22 mouse cellular contexts compared by ENCODE assay signal in the genomic region with DNA sequence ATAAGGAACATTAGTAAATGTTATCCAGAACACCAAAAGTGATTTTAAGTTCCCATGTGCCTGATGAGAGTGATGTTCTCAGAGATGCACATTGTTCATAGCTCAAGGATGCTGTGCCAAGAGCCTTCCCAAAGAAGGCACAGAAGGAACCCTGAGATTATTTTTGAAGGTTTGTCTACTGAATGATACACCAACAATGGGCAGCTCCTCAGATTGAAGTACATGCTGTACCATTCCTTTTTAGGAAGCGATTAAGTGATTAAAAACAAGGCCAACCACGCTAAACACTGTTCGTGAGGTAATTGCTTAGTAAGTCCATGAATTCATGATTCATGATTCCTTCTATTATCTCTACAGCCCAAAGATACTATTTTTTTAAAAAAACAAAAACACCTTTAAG. TPM values are rescaled to one million over a fixed set of nuclear protein-coding genes. Genes with fewer than 3 reads are reported as not detected.
A peak's percentile ranks its signal among the peaks of the same experiment; 100 is the strongest.
DNase-seq lines count a peak whose midpoint lies in the region; ATAC-seq and TF ChIP-seq lines count a peak whose summit lies in the region.
"Had no signal": no experiment of that assay in that cellular context is flagged by ENCODE, and none has a peak within 500 bp of the region (broad histone marks: within the 10 kb centered on the region; RNA-seq: fewer than 3 reads in every experiment).

No protein-coding gene starts in this region.

- no peak overlapping the region for H3K4me3 ChIP-seq in midbrain, embryonic 11.5 days (ENCODE audit: low read depth, low read length)
- no peak overlapping the region for H3K4me3 ChIP-seq in midbrain, embryonic 16.5 days (ENCODE audit: low read depth, low read length)
- no peak overlapping the region for H3K4me3 ChIP-seq in testis, adult 2 months (ENCODE audit: control insufficient read depth, low read depth, low read length)
- no peak overlapping the region for H3K4me3 ChIP-seq in kidney, embryonic 14.5 days (ENCODE audit: low read length)

- ATAC-seq in midbrain, embryonic 11.5 days (ENCODE audit: low FRiP score) = no peak
- no peak for ATAC-seq in midbrain, embryonic 16.5 days
- ATAC-seq in kidney, embryonic 14.5 days (ENCODE audit: low FRiP score, low TSS enrichment) = no peak
- ATAC-seq: activated CD4-positive, CD25-positive, alpha-beta regulatory T cell, adult 4 months; CD4-positive, CD25-positive, alpha-beta regulatory T cell, adult 4 months; Patski had no signal

- no peak overlapping the region for H3K4me2 ChIP-seq in midbrain, embryonic 11.5 days
- H3K4me2 ChIP-seq in midbrain, embryonic 16.5 days (ENCODE audit: low read length) = no peak overlapping the region
- no peak overlapping the region for H3K4me2 ChIP-seq in kidney, embryonic 14.5 days (replicated peaks; ENCODE audit: low read depth, low read length)

- TF ChIP-seq POLR2A in testis, adult 2 months (IDR thresholded peaks at IDR 0.05; ENCODE audit: control insufficient read depth, low read depth, low read length) = no peak

- H3K27me3 ChIP-seq in midbrain, embryonic 11.5 days (ENCODE audit: control insufficient read depth, insufficient read depth, low read length) = no peaks in the 10 kb centered on the region
- H3K27me3 ChIP-seq in midbrain, embryonic 16.5 days (ENCODE audit: control insufficient read depth, insufficient read depth, low read depth, low read length) = no peaks in the 10 kb centered on the region
- no peaks in the 10 kb centered on the region for H3K27me3 ChIP-seq in testis, adult 2 months (ENCODE audit: control insufficient read depth, insufficient read depth, low read length)
- no peaks in the 10 kb centered on the region for H3K27me3 ChIP-seq in kidney, embryonic 14.5 days (ENCODE audit: control insufficient read depth, insufficient read depth, low read length)
- H3K27me3 ChIP-seq: CH12.LX, Patski had no signal

- H3K9ac ChIP-seq in midbrain, embryonic 11.5 days (ENCODE audit: low read length) = no peak overlapping the region
- no peak overlapping the region for H3K9ac ChIP-seq in midbrain, embryonic 16.5 days (ENCODE audit: low read depth, low read length)
- H3K9ac ChIP-seq in kidney, embryonic 14.5 days (ENCODE audit: low read depth, low read length) = no peak overlapping the region

- no peaks in the 10 kb centered on the region for H3K4me1 ChIP-seq in midbrain, embryonic 11.5 days (ENCODE audit: control insufficient read depth, insufficient read depth, low read length)
- H3K4me1 ChIP-seq in midbrain, embryonic 16.5 days (ENCODE audit: control insufficient read depth, insufficient read depth, low read length) = no peaks in the 10 kb centered on the region
- no peaks in the 10 kb centered on the region; the same call in 1 of the 2 replicates for H3K4me1 ChIP-seq in testis, adult 2 months (ENCODE audit: control insufficient read depth, insufficient read depth, low read length)
- H3K4me1 ChIP-seq in kidney, embryonic 14.5 days (ENCODE audit: control insufficient read depth, insufficient read depth, low read length) = no peaks in the 10 kb centered on the region

- no peak for TF ChIP-seq CTCF in testis, adult 2 months (IDR thresholded peaks at IDR 0.05; ENCODE audit: control insufficient read depth, insufficient read depth, insufficient replicate concordance, low read depth, low read length)

- no peaks in the 10 kb centered on the region for H3K9me3 ChIP-seq in midbrain, embryonic 11.5 days (ENCODE audit: control insufficient read depth, low read length)
- no peaks in the 10 kb centered on the region for H3K9me3 ChIP-seq in midbrain, embryonic 16.5 days (replicated peaks; ENCODE audit: control insufficient read depth, low read length, poor library complexity, severe bottlenecking)
- H3K9me3 ChIP-seq in kidney, embryonic 14.5 days (ENCODE audit: control insufficient read depth, low read length) = no peaks in the 10 kb centered on the region
- H3K9me3 ChIP-seq: G1E had no signal

- no peak overlapping the region for H3K27ac ChIP-seq in midbrain, embryonic 11.5 days (ENCODE audit: low read depth, low read length)
- no peak overlapping the region for H3K27ac ChIP-seq in midbrain, embryonic 16.5 days (ENCODE audit: low read length)
- 0 out of 2 replicates have a peak overlapping the region, but pooled peaks have one; percentile 42 for H3K27ac ChIP-seq in testis, adult 2 months (ENCODE audit: control insufficient read depth, insufficient read depth, low read depth, low read length)
- no peak overlapping the region for H3K27ac ChIP-seq in kidney, embryonic 14.5 days (ENCODE audit: low read depth, low read length)

- H3K36me3 ChIP-seq in midbrain, embryonic 11.5 days (ENCODE audit: control insufficient read depth, insufficient read depth, low read length) = no peaks in the 10 kb centered on the region
- H3K36me3 ChIP-seq in midbrain, embryonic 16.5 days (ENCODE audit: control insufficient read depth, insufficient read depth, low read length) = 0 out of 2 replicates have a peak, but pooled peaks cover 2% of the 10 kb centered on the region
- H3K36me3 ChIP-seq in testis, adult 2 months (ENCODE audit: control insufficient read depth, insufficient read depth, low read length) = no peaks in the 10 kb centered on the region
- peaks cover 28% of the 10 kb centered on the region; the same call in 1 of the 2 replicates for H3K36me3 ChIP-seq in kidney, embryonic 14.5 days (ENCODE audit: control insufficient read depth, insufficient read depth, low read length)

- 91% methylated on average over 3 of the region's 3 CpGs for whole genome bisulfite sequencing in midbrain, embryonic 11.5 days
- WGBS in midbrain, embryonic 16.5 days = 85% methylated on average over 3 of the region's 3 CpGs
- whole genome bisulfite sequencing in kidney, embryonic 14.5 days = 93% methylated on average over 3 of the region's 3 CpGs

- DNase-seq in midbrain, embryonic 11.5 days (ENCODE audit: low spot score, missing footprints) = peak; percentile 60
- DNase-seq in testis, postnatal 10 days (ENCODE audit: low spot score) = no peak
- peak; percentile 62 for DNase-seq in testis, postnatal 14 days (ENCODE audit: low spot score)
- DNase-seq: adrenal gland, adult 2 months; adrenal gland, adult 8-10 months; adrenal gland, postnatal 10 days; adrenal gland, postnatal 14 days; adrenal gland, postnatal 25 days; adrenal gland, postnatal 36 days; B cell, adult 2 months; cerebellum, adult 11 months; cerebellum, adult 11-12 months; cerebellum, adult 18-20 months had no signal

RNA-seq across cellular contexts. Expression of a gene that starts 32.3 kb away (rescaled TPM):
- 1.4 and 2.1 TPM in 2 replicates for polyA plus RNA-seq in midbrain, embryonic 11.5 days (2014; fragmentation: Nextera tagmentation; extraction: Ambion mirVana)
- 2.1 and 4.8 TPM in 2 replicates for polyA plus RNA-seq in midbrain, embryonic 16.5 days (2015; fragmentation: Nextera tagmentation; extraction: Ambion mirVana)
- polyA plus RNA-seq in testis, adult 2 months (2012; rRNA removed) = 11.8 and 11.9 TPM in 2 replicates
- polyA plus RNA-seq in kidney, embryonic 14.5 days (2014; fragmentation: Nextera tagmentation; extraction: Ambion mirVana) = not detected in 2 replicates
- polyA plus RNA-seq: activated CD4-positive, CD25-positive, alpha-beta regulatory T cell, adult 4 months; adrenal gland, adult 2 months; C2C12; G1E; Patski had no signal

RNA-seq across cellular contexts. Expression of a gene that starts 40.1 kb away (rescaled TPM):
- polyA plus RNA-seq in midbrain, embryonic 11.5 days (2014; fragmentation: Nextera tagmentation; extraction: Ambion mirVana) = 5.8 and 6.1 TPM in 2 replicates
- polyA plus RNA-seq in midbrain, embryonic 16.5 days (2015; fragmentation: Nextera tagmentation; extraction: Ambion mirVana) = 3.5 and 4.2 TPM in 2 replicates
- polyA plus RNA-seq in testis, adult 2 months (2012; rRNA removed) = 3.4 and 3.9 TPM in 2 replicates
- polyA plus RNA-seq in kidney, embryonic 14.5 days (2014; fragmentation: Nextera tagmentation; extraction: Ambion mirVana) = 11.4 and 26.5 TPM in 2 replicates
